Mouse (Mus musculus) E14TG2a.4 (cell line): ENCODE data around the gene Vamp3.

Experiments used
- CTCF ChIP-seq: conservative IDR thresholded peaks from 2 replicates; pipeline ENCODE4 v1.5.1; 2014; ENCODE audit warnings: low read length
- NANOG ChIP-seq: IDR thresholded peaks from 2 replicates; pipeline ENCODE4 v1.6.1; 2014; ENCODE audit warnings: borderline replicate concordance, low read length, mixed read lengths
- POU5F1 ChIP-seq: IDR thresholded peaks from 2 replicates; pipeline ENCODE4 v1.6.1; 2014; ENCODE audit warnings: low read length, borderline replicate concordance

GRCm38 (mm10) chr4:151059566-151059965, 1.8 kb upstream of the Vamp3 start:
- TF ChIP-seq CTCF (no peak), POU5F1 (no peak), NANOG (no peak)
